Mouse (Mus musculus) forebrain, embryonic 13.5 days (tissue): ENCODE measurements around the gene Ppp1r9a. TPM values are rescaled to one million over a fixed set of nuclear protein-coding genes. Genes with fewer than 3 reads are reported as not detected.

Source experiments
- ATAC-seq: fragments of 200-750 bp; cut with Nextera tagmentation; 2 replicates; pipeline ENCODE4 v1.8.0; 2017
- H3K27ac ChIP-seq: fragments of 300-500 bp; sonication (generic); 2 replicates; pipeline ENCODE4 v1.5.1; 2015; ENCODE audit warnings: inconsistent platforms, mild to moderate bottlenecking, moderate library complexity
- H3K27me3 ChIP-seq: fragments of 300-500 bp; sonication (generic); 2 replicates; pipeline ENCODE4 v1.6.1; 2015; ENCODE audit warnings: mild to moderate bottlenecking, inconsistent platforms
- H3K36me3 ChIP-seq: fragments of 300-500 bp; sonication (generic); 2 replicates; pipeline ENCODE4 v1.6.1; 2015; ENCODE audit warnings: mild to moderate bottlenecking, inconsistent platforms; ENCODE audit not compliant: poor library complexity, severe bottlenecking
- H3K4me1 ChIP-seq: fragments of 300-500 bp; sonication (generic); 2 replicates; pipeline ENCODE4 v1.6.1; 2015; ENCODE audit warnings: inconsistent platforms
- H3K4me2 ChIP-seq: fragments of 300-500 bp; sonication (generic); 2 replicates; pipeline ENCODE4 v1.6.1; 2015; ENCODE audit warnings: inconsistent platforms, mild to moderate bottlenecking, moderate library complexity
- H3K4me3 ChIP-seq: fragments of 300-500 bp; sonication (generic); 2 replicates; pipeline ENCODE4 v1.5.1; 2015; ENCODE audit warnings: mild to moderate bottlenecking, inconsistent platforms
- H3K9ac ChIP-seq: fragments of 300-500 bp; sonication (generic); 2 replicates; pipeline ENCODE4 v1.6.1; 2015; ENCODE audit warnings: mild to moderate bottlenecking, inconsistent platforms
- H3K9me3 ChIP-seq: fragments of 300-500 bp; sonication (generic); replicated peaks from 2 replicates; pipeline ENCODE4 v1.6.1; 2016; ENCODE audit warnings: inconsistent platforms
- WGBS: fragments of 180-500 bp; shearing (Covaris S2); methylation state at CpG from one replicate; pipeline ENCODE4 v1.1.7; 2015; 5-methylcytosine and 5-hydroxymethylcytosine counted together
- polyA plus RNA-seq: library from polyadenylated mRNA; unstranded; fragments of >200 nt; fragmentation: Nextera tagmentation; extraction: Ambion mirVana; gene quantifications from 2 replicates; pipeline ENCODE4 v1.2.1, GENCODE M21; 2015

Gene Ppp1r9a
- polyA plus RNA-seq, 1 experiment from 2014 or later = 32.2 TPM

DNA sequence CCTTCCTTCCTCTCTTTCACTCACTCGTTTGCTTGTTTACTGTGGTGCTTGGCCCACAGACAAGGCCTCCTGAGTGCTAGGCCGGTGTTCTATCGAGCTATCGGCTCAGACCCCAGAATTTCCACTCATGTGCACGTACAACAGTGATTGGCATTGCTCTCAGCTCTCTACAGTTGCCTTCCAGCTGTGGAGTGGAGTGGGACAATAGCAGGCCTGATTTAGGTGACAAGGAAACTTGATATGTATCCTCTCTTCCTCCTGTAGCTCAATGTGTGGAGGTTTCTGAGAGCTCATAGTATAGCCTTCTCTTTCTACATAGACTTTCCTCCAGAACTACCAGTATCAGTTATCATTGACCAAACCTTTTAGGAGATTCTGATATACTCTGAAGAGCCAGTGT lies 60.3 kb downstream of the Ppp1r9a start:
- H3K4me3 ChIP-seq = no peak overlapping the region

DNA sequence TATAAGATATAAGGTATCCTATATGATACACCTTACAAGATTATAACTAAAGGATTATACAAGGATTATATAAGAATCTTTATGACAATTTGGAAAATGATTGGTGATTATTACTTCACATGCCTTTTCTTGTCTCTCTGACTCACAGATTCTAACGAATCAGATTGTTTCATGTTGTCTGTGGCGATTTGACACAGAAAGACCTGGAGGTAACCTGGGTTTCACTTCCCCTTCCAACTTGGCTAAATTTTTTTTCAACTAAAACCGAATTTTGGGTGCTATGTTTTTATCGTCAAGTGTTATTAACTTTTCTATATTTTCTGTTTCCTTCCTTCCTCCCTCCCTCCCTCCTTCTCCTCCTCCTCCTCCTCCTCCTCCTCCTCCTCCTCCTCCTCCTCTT lies 64.5 kb downstream of the Ppp1r9a start:
- Histone ChIP-seq H3K4me2 (no peak overlapping the region), H3K9me3 (0 out of 2 replicates have a peak, but pooled peaks cover 4% of the 10 kb centered on the region), H3K4me3 (no peak overlapping the region), H3K4me1 (peaks cover 8% of the 10 kb centered on the region), H3K27me3 (no peaks in the 10 kb centered on the region), H3K36me3 (no peaks in the 10 kb centered on the region), H3K9ac (no peak overlapping the region), H3K27ac (no peak overlapping the region)
- WGBS = 97% methylated on average over 4 of the region's 4 CpGs
- no peak for ATAC-seq

More for the DNA sequence above, 60.3 kb downstream of the Ppp1r9a start:
- Histone ChIP-seq H3K9ac (no peak overlapping the region), H3K36me3 (no peaks in the 10 kb centered on the region), H3K9me3 (0 out of 2 replicates have a peak, but pooled peaks cover 4% of the 10 kb centered on the region), H3K27me3 (no peaks in the 10 kb centered on the region), H3K4me2 (no peak overlapping the region), H3K4me1 (peaks cover 8% of the 10 kb centered on the region), H3K27ac (no peak overlapping the region)
- no peak for ATAC-seq
- 62% methylated on average over 5 of the region's 5 CpGs for WGBS

DNA sequence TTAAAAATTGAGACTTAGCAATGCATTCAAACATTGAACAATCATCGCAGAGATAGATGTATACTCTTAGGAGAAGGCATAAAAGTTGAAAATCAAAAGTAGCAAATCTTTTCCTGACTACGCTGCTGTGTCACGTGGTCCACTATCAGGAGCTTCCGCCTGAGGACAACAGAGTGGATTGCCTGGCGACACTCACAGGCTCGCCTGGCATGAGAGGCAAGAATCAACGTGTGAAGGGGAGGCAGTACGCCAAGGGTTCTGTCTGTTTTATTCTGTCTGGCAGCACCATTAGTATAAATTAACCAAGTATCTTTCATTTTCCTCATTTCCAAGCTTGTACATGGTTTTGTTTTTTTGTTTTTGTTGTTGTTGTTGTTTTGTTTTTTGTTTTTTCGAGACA lies 68.5 kb downstream of the Ppp1r9a start:
- ATAC-seq = no peak
- Histone ChIP-seq H3K27me3 (no peaks in the 10 kb centered on the region), H3K9me3 (0 out of 2 replicates have a peak, but pooled peaks cover 1% of the 10 kb centered on the region), H3K9ac (no peak overlapping the region), H3K36me3 (no peaks in the 10 kb centered on the region), H3K4me2 (no peak overlapping the region), H3K4me3 (no peak overlapping the region), H3K27ac (no peak overlapping the region), H3K4me1 (peaks cover 5% of the 10 kb centered on the region)
- 88% methylated on average over 9 of the region's 9 CpGs for WGBS

DNA sequence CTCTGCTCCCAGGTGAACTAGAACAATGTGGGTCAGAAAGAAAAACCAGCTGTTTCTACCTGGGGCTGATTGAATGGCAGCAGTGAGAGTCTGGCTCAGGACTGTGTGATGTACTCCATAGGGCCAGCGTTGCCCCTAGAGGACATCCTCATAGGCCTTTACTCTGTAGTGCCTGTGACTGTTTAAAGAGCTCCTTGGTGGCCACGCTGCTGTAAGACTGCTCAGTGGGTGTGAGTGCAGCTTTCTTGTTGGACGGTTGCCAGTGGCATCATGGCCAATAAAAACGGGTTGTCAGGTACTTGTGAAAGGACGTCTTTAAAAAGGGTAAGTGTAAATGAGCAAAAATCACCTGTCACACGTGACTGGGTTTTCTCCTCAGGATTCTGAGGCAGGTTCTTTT lies 70.1 kb downstream of the Ppp1r9a start:
- Histone ChIP-seq H3K4me1 (peaks cover 5% of the 10 kb centered on the region), H3K27ac (no peak overlapping the region), H3K27me3 (no peaks in the 10 kb centered on the region), H3K9ac (no peak overlapping the region), H3K36me3 (no peaks in the 10 kb centered on the region), H3K4me3 (no peak overlapping the region), H3K9me3 (no peaks in the 10 kb centered on the region), H3K4me2 (no peak overlapping the region)
- ATAC-seq = peak; percentile 80
- WGBS = 38% methylated on average over 6 of the region's 6 CpGs

DNA sequence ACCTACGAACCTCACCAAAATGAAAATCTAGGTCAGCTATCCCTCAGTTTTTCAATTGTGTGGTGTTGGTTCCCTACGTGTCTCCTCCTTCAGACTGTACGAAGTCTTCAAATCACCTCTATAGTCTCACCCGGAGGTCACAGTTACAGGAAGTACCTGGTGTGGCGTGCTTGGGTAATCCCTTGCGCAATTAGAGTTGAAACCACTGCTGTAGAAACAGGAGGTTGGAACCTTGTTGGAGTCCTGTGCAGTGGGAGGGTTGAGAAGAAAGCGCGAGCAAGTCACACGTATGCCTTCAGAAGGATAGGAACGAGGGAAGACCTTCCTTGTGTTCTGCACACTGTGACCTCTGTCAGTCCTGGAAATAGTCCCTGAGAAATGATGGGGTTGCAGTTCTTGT lies 70.6 kb downstream of the Ppp1r9a start:
- Histone ChIP-seq H3K27ac (no peak overlapping the region), H3K27me3 (no peaks in the 10 kb centered on the region), H3K4me3 (no peak overlapping the region), H3K36me3 (no peaks in the 10 kb centered on the region), H3K4me1 (peaks cover 5% of the 10 kb centered on the region), H3K9ac (no peak overlapping the region), H3K9me3 (no peaks in the 10 kb centered on the region), H3K4me2 (no peak overlapping the region)
- 94% methylated on average over 10 of the region's 10 CpGs for WGBS
- ATAC-seq = 0 out of 2 replicates have a peak, but pooled peaks have one; percentile 20

- Histone ChIP-seq H3K9me3 (no peaks in the 10 kb centered on the region), H3K4me1 (peaks cover 5% of the 10 kb centered on the region), H3K9ac (no peak overlapping the region), H3K36me3 (no peaks in the 10 kb centered on the region), H3K27ac (no peak overlapping the region), H3K4me2 (no peak overlapping the region), H3K4me3 (no peak overlapping the region), H3K27me3 (no peaks in the 10 kb centered on the region)
- no peak for ATAC-seq
- 93% methylated on average over 4 of the region's 4 CpGs for WGBS
Measured at GRCm38 (mm10) chr6:4977515-4977914, 74.8 kb downstream of the Ppp1r9a start.

DNA sequence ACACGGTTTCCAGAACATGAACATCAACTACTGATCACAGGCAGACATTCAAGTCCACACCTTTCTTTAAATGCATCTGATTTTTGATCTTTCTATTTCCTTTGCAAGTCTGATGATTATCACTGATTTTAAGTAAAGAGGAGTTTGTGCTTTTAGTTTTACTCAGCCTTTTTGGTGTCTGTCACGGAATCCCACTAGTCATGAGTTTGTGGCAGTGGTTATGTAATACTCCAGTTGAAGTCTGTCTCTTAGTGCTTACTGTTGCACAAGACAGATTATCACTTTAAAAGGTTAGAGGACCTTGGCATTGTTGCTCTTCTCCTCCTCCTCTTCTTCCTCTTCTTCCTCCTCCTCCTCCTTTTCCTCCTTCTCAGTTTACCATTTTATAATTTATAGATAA lies 75.5 kb downstream of the Ppp1r9a start:
- H3K9me3 ChIP-seq = no peaks in the 10 kb centered on the region
- H3K4me2 ChIP-seq = no peak overlapping the region
- no peaks in the 10 kb centered on the region for H3K36me3 ChIP-seq
- no peaks in the 10 kb centered on the region; the same call in 1 of the 2 replicates for H3K4me1 ChIP-seq
- H3K27me3 ChIP-seq = no peaks in the 10 kb centered on the region
- no peak overlapping the region for H3K4me3 ChIP-seq
- ATAC-seq = no peak
- WGBS = 91% methylated on average over 2 of the region's 2 CpGs
- H3K9ac ChIP-seq = no peak overlapping the region
- no peak overlapping the region for H3K27ac ChIP-seq

DNA sequence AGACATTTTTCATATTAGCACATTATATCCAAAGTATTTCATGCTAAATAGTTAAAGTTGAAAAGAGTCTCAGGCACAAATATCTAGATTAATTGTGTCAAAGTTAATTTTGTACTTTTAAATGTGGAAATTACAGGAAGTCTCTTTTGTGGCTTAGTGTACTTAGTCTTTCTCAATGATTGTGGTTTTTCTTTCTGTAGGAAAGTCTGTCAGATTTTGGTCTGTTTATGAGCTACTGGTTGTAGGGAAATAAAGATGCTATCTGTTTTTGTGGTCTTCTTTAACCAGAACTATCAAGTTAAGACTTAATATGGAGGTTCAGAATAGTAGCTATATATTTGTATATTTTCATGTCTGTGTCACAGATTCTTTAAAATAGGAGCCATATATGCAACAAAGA lies 76.2 kb downstream of the Ppp1r9a start:
- no peak for ATAC-seq
- Histone ChIP-seq H3K27me3 (no peaks in the 10 kb centered on the region), H3K4me1 (no peaks in the 10 kb centered on the region; the same call in 1 of the 2 replicates), H3K36me3 (no peaks in the 10 kb centered on the region), H3K4me3 (no peak overlapping the region), H3K27ac (no peak overlapping the region), H3K9ac (no peak overlapping the region), H3K9me3 (no peaks in the 10 kb centered on the region), H3K4me2 (no peak overlapping the region)

DNA sequence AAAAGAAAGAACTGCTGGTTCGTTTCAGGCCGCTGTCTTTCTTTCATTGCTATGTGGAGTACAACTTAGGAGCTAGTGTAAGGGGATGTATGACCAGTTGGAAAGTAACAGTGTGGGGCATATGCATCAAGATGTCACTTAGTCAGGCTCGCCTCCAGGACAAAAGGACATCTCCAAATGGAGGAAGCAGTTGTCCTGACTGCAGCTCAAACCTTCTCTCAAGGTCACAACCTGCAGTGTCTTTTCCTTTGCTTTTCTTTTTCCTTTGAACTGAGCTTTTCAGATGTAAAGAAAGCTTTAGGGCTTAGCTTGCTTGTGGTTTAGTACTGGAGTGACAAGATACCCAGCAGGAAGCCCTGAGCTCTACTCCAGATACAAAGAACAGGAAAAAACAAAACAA lies 77.4 kb downstream of the Ppp1r9a start:
- WGBS = 54% methylated on average over 3 of the region's 3 CpGs
- H3K4me1 ChIP-seq = no peaks in the 10 kb centered on the region; the same call in 1 of the 2 replicates
- no peaks in the 10 kb centered on the region for H3K36me3 ChIP-seq
- no peak overlapping the region for H3K27ac ChIP-seq
- no peak overlapping the region for H3K9ac ChIP-seq
- H3K9me3 ChIP-seq = no peaks in the 10 kb centered on the region
- no peaks in the 10 kb centered on the region for H3K27me3 ChIP-seq
- ATAC-seq = no peak
- H3K4me2 ChIP-seq = no peak overlapping the region
- no peak overlapping the region for H3K4me3 ChIP-seq

DNA sequence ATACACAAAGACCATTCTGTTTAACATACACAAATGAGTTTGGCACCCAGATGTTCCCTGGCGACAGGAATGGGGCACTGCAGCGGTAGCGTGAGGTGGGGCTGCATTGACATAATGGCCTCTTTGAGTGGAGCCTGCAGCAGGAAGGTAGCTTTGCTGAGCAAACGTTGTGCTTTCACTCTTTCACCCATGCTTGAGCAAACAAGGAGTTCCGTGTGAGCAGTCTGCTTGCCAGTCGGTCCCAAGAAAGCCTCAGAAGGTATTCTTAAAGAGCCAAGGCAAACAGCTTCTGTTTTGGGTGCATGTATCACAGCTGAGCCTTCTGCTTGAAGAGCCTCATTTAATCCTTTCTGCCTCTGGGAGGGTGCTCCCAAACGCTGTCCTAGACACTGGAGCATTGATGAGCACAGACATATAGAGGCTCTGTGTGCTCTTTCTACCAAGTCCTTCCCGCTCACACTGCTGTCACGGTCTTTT lies 80.0 kb downstream of the Ppp1r9a start:
- Histone ChIP-seq H3K9me3 (no peaks in the 10 kb centered on the region), H3K27me3 (no peaks in the 10 kb centered on the region), H3K4me1 (no peaks in the 10 kb centered on the region; the same call in 1 of the 2 replicates), H3K27ac (0 out of 2 replicates have a peak overlapping the region, but pooled peaks have one; percentile 7), H3K4me2 (no peak overlapping the region), H3K9ac (no peak overlapping the region), H3K4me3 (no peak overlapping the region), H3K36me3 (no peaks in the 10 kb centered on the region)
- peak; percentile 38; the same call in 1 of the 2 replicates for ATAC-seq
- WGBS = 39% methylated on average over 9 of the region's 9 CpGs

- Histone ChIP-seq H3K27me3 (no peaks in the 10 kb centered on the region), H3K9me3 (no peaks in the 10 kb centered on the region), H3K9ac (no peak overlapping the region), H3K36me3 (no peaks in the 10 kb centered on the region), H3K4me1 (no peaks in the 10 kb centered on the region; the same call in 1 of the 2 replicates), H3K4me2 (no peak overlapping the region), H3K4me3 (no peak overlapping the region), H3K27ac (no peak overlapping the region)
- 94% methylated on average over 3 of the region's 3 CpGs for WGBS
- ATAC-seq = no peak
Measured at GRCm38 (mm10) chr6:4985668-4986067, 83.0 kb downstream of the Ppp1r9a start.

GRCm38 (mm10) chr6:4987084-4987483 lies 84.4 kb downstream of the Ppp1r9a start:
- H3K4me2 ChIP-seq = no peak overlapping the region
- WGBS = 92% methylated on average over 5 of the region's 5 CpGs
- no peak overlapping the region for H3K4me3 ChIP-seq
- no peak for ATAC-seq
- no peaks in the 10 kb centered on the region; the same call in 1 of the 2 replicates for H3K4me1 ChIP-seq
- H3K36me3 ChIP-seq = no peaks in the 10 kb centered on the region
- no peak overlapping the region for H3K9ac ChIP-seq
- H3K27me3 ChIP-seq = no peaks in the 10 kb centered on the region
- no peaks in the 10 kb centered on the region for H3K9me3 ChIP-seq
- no peak overlapping the region for H3K27ac ChIP-seq

- no peak for ATAC-seq
- H3K27me3 ChIP-seq = no peaks in the 10 kb centered on the region
- H3K4me2 ChIP-seq = no peak overlapping the region
Measured at GRCm38 (mm10) chr6:4988688-4989087, 86.0 kb downstream of the Ppp1r9a start.

More at GRCm38 (mm10) chr6:4988688-4989087, 86.0 kb downstream of the Ppp1r9a start:
- H3K4me1 ChIP-seq = peaks cover 4% of the 10 kb centered on the region
- WGBS = 42% methylated on average over 4 of the region's 4 CpGs
- no peaks in the 10 kb centered on the region for H3K36me3 ChIP-seq
- no peaks in the 10 kb centered on the region for H3K9me3 ChIP-seq
- H3K27ac ChIP-seq = no peak overlapping the region
- H3K4me3 ChIP-seq = no peak overlapping the region
- no peak overlapping the region for H3K9ac ChIP-seq
